Mouse (Mus musculus): ENCODE results near the gene Zdhhc12.
"Not testable (repeated sequence)": the region's sequence is repeated elsewhere in the genome, so short reads cannot be mapped to it uniquely, and the experiment has no call there.

The Zdhhc12 gene

GRCm38 (mm10) chr2:30062249-30063093, 31.0 kb downstream of the Zdhhc12 start:
- peak; percentile 98 for DNase-seq

- DNase-seq, result peak; percentile 94
These were observed 32.0 kb downstream of the Zdhhc12 start for GRCm38 (mm10) chr2:30061215-30062166.

- no peak for DNase-seq
These were observed 35.0 kb downstream of the Zdhhc12 start for GRCm38 (mm10) chr2:30058418-30058817.

- DNase-seq, result no peak
These were observed 36.1 kb downstream of the Zdhhc12 start, which contains the start of gene Set for GRCm38 (mm10) chr2:30057223-30057904. TSS of gene Set (plus strand) at chr2:30057378.

GRCm38 (mm10) chr2:30056736-30057135, 36.7 kb downstream of the Zdhhc12 start:
- no peak for DNase-seq

GRCm38 (mm10) chr2:30055310-30055709, 38.1 kb downstream of the Zdhhc12 start:
- not testable (repeated sequence) for DNase-seq

GRCm38 (mm10) chr2:30051992-30052761, 41.3 kb downstream of the Zdhhc12 start:
- no peak for DNase-seq

GRCm38 (mm10) chr2:30049831-30050230, 43.6 kb downstream of the Zdhhc12 start:
- no peak for DNase-seq

- DNase-seq, result peak; percentile 99
These were observed 44.6 kb downstream of the Zdhhc12 start, which contains the start of gene Wdr34 for GRCm38 (mm10) chr2:30048699-30049388. TSS of gene Wdr34 (minus strand) at chr2:30048881.

- no peak for DNase-seq
These were observed 45.3 kb downstream of the Zdhhc12 start for GRCm38 (mm10) chr2:30048101-30048501.

- peak; percentile 87 for DNase-seq
These were observed 46.3 kb downstream of the Zdhhc12 start for GRCm38 (mm10) chr2:30047127-30047526.

- DNase-seq, result no peak
These were observed 48.9 kb downstream of the Zdhhc12 start for GRCm38 (mm10) chr2:30044550-30044949.

- DNase-seq, result peak; percentile 95
These were observed 51.0 kb downstream of the Zdhhc12 start for GRCm38 (mm10) chr2:30042445-30042844.

Data from heart, adult 11 months (tissue).